Mouse (Mus musculus): Measurements from ENCODE around the gene Sdhb. TPM values are rescaled to one million over a fixed set of nuclear protein-coding genes. Genes with fewer than 3 reads are reported as not detected.

Gene Sdhb
- polyA plus RNA-seq, 1 experiment from 2014 or later = 480 TPM

DNA sequence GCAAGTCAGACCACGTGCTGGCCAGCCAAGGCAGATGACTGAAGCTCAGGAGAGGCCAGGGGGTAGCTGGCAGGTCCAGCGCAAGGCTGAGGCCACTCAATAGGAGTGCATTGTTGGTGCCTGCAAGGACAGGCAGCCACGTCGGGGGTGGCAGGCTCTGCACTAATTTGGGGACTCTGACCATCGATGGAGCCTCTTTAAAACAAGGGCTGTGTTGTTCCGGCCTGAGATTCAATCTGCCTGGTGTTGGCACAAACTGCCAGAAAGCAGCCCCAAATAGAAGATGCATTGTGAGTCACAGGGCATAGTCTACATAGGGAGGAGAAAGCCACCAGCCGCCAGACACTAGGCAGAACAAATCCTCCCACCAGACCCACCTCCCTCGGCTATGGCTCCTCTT, 31.3 kb upstream of the Sdhb start:
- Histone ChIP-seq H3K9me3 (no peaks in the 10 kb centered on the region), H3K36me3 (no peaks in the 10 kb centered on the region), H3K27me3 (no peaks in the 10 kb centered on the region), H3K4me3 (no peak overlapping the region), H3K27ac (replicated peaks) (no peak overlapping the region), H3K4me2 (no peak overlapping the region), H3K9ac (no peak overlapping the region), H3K4me1 (replicated peaks) (no peaks in the 10 kb centered on the region)
- peak; percentile 83 for ATAC-seq (ENCODE audit: low FRiP score, low read depth)
- 50% methylated on average over 8 of the region's 8 CpGs for WGBS

DNA sequence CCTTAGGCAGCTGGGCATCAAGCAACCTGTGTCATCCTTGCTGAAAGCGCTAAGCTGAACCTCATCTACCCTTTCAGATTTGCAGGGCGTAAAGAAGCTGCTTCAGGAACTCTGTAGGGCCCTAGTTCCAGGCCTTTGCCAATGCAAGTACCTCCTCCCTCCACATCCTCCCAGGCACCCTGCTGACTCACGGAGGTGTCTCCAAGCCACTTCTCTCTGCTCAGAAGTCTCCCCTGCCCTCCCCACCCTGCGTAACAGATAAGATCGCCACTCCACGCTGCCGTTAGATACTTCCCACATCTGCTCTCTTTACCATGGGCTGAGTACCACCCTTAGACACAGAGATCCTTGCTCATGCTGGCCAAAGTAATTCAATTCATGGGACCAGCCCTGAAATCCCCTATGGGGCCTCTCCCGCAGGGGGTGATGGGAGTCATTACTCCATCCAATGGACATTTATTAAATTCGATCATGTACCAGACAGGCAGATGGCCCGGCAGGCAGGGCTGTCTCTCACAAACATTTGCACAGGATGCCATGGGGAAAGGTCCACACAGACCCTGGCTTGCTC, 30.0 kb upstream of the Sdhb start:
- H3K4me2 ChIP-seq = no peak overlapping the region
- no peak overlapping the region for H3K9ac ChIP-seq
- no peaks in the 10 kb centered on the region for H3K4me1 ChIP-seq (replicated peaks)
- WGBS = 60% methylated on average over 10 of the region's 10 CpGs
- no peak overlapping the region for H3K4me3 ChIP-seq
- H3K27me3 ChIP-seq = no peaks in the 10 kb centered on the region
- no peak for ATAC-seq (ENCODE audit: low FRiP score, low read depth)
- H3K36me3 ChIP-seq = no peaks in the 10 kb centered on the region
- H3K27ac ChIP-seq (replicated peaks) = no peak overlapping the region
- no peaks in the 10 kb centered on the region for H3K9me3 ChIP-seq

- Histone ChIP-seq H3K9ac (no peak overlapping the region), H3K9me3 (no peaks in the 10 kb centered on the region), H3K4me1 (replicated peaks) (no peaks in the 10 kb centered on the region), H3K27ac (replicated peaks) (no peak overlapping the region), H3K27me3 (no peaks in the 10 kb centered on the region), H3K4me2 (no peak overlapping the region), H3K4me3 (no peak overlapping the region), H3K36me3 (no peaks in the 10 kb centered on the region)
- 72% methylated on average over 9 of the region's 9 CpGs for WGBS
- ATAC-seq (ENCODE audit: low FRiP score, low read depth) = no peak
These were observed 25.4 kb upstream of the Sdhb start for GRCm38 (mm10) chr4:140935643-140936042.

GRCm38 (mm10) chr4:140944356-140944755, 16.6 kb upstream of the Sdhb start:
- no peak overlapping the region for H3K4me3 ChIP-seq
- H3K27ac ChIP-seq (replicated peaks) = no peak overlapping the region
- H3K27me3 ChIP-seq = no peaks in the 10 kb centered on the region
- WGBS = 89% methylated on average over 12 of the region's 12 CpGs
- H3K4me2 ChIP-seq = no peak overlapping the region
- H3K4me1 ChIP-seq (replicated peaks) = no peaks in the 10 kb centered on the region
- no peak for ATAC-seq (ENCODE audit: low FRiP score, low read depth)
- H3K9me3 ChIP-seq = no peaks in the 10 kb centered on the region
- H3K9ac ChIP-seq = no peak overlapping the region
- H3K36me3 ChIP-seq = no peaks in the 10 kb centered on the region

GRCm38 (mm10) chr4:140944961-140945442, 16.0 kb upstream of the Sdhb start:
- Histone ChIP-seq H3K9me3 (no peaks in the 10 kb centered on the region), H3K4me2 (no peak overlapping the region), H3K27ac (replicated peaks) (no peak overlapping the region), H3K4me1 (replicated peaks) (no peaks in the 10 kb centered on the region), H3K36me3 (no peaks in the 10 kb centered on the region), H3K4me3 (no peak overlapping the region), H3K9ac (no peak overlapping the region), H3K27me3 (no peaks in the 10 kb centered on the region)
- 76% methylated on average over 5 of the region's 5 CpGs for WGBS
- no peak for ATAC-seq (ENCODE audit: low FRiP score, low read depth)

DNA sequence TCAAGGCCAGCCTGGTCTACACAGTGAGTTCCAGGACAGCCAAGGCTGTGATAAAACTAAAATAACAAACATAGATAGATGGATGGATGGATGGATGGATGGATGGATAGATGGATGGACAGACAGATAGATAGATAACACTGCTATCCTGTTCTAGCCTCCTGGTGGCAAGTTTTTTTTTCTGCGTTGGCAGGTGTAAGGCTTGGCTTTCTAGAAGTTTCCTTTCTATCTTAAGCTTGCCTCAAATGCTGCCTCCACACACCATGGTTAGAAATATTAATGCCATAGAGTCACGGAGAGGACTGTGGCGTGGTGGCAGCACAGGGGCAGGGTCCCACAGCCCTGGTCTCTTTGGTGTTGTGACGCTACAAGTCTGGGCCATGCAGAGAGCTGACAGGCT, 15.4 kb upstream of the Sdhb start:
- ATAC-seq (ENCODE audit: low FRiP score, low read depth) = no peak
- 95% methylated on average over 4 of the region's 4 CpGs for WGBS
- H3K4me3 ChIP-seq = no peak overlapping the region
- no peaks in the 10 kb centered on the region for H3K4me1 ChIP-seq (replicated peaks)
- no peaks in the 10 kb centered on the region for H3K9me3 ChIP-seq
- no peaks in the 10 kb centered on the region for H3K27me3 ChIP-seq
- no peak overlapping the region for H3K27ac ChIP-seq (replicated peaks)
- H3K4me2 ChIP-seq = no peak overlapping the region
- no peak overlapping the region for H3K9ac ChIP-seq
- no peaks in the 10 kb centered on the region for H3K36me3 ChIP-seq

- no peaks in the 10 kb centered on the region for H3K9me3 ChIP-seq
- no peak overlapping the region for H3K9ac ChIP-seq
- no peaks in the 10 kb centered on the region for H3K4me1 ChIP-seq (replicated peaks)
- H3K4me2 ChIP-seq = no peak overlapping the region
- ATAC-seq (ENCODE audit: low FRiP score, low read depth) = no peak
- H3K4me3 ChIP-seq = no peak overlapping the region
- H3K36me3 ChIP-seq = no peaks in the 10 kb centered on the region
- no peak overlapping the region for H3K27ac ChIP-seq (replicated peaks)
- no peaks in the 10 kb centered on the region for H3K27me3 ChIP-seq
- WGBS = 78% methylated on average over 4 of the region's 4 CpGs
These were observed 15.0 kb upstream of the Sdhb start for GRCm38 (mm10) chr4:140946048-140946447.

- H3K9ac ChIP-seq = no peak overlapping the region
- no peak overlapping the region for H3K4me2 ChIP-seq
- 78% methylated on average over 14 of the region's 14 CpGs for WGBS
- no peaks in the 10 kb centered on the region for H3K36me3 ChIP-seq
- no peaks in the 10 kb centered on the region for H3K4me1 ChIP-seq (replicated peaks)
- no peak for ATAC-seq (ENCODE audit: low FRiP score, low read depth)
- H3K4me3 ChIP-seq = no peak overlapping the region
- no peak overlapping the region for H3K27ac ChIP-seq (replicated peaks)
- H3K27me3 ChIP-seq = no peaks in the 10 kb centered on the region
- H3K9me3 ChIP-seq = no peaks in the 10 kb centered on the region
These were observed 14.3 kb upstream of the Sdhb start for GRCm38 (mm10) chr4:140946580-140947205.

GRCm38 (mm10) chr4:140947487-140948440, 13.2 kb upstream of the Sdhb start:
- Histone ChIP-seq H3K4me2 (no peak overlapping the region), H3K27me3 (no peaks in the 10 kb centered on the region), H3K9ac (no peak overlapping the region), H3K4me1 (replicated peaks) (no peaks in the 10 kb centered on the region), H3K9me3 (no peaks in the 10 kb centered on the region), H3K27ac (replicated peaks) (no peak overlapping the region), H3K4me3 (no peak overlapping the region), H3K36me3 (no peaks in the 10 kb centered on the region)
- ATAC-seq (ENCODE audit: low FRiP score, low read depth) = no peak
- 87% methylated on average over 12 of the region's 12 CpGs for WGBS

- no peaks in the 10 kb centered on the region for H3K9me3 ChIP-seq
- no peak overlapping the region for H3K4me3 ChIP-seq
- H3K4me2 ChIP-seq = no peak overlapping the region
- no peak overlapping the region for H3K9ac ChIP-seq
- no peak for ATAC-seq (ENCODE audit: low FRiP score, low read depth)
- no peaks in the 10 kb centered on the region for H3K36me3 ChIP-seq
- H3K4me1 ChIP-seq (replicated peaks) = no peaks in the 10 kb centered on the region
- H3K27ac ChIP-seq (replicated peaks) = no peak overlapping the region
- WGBS = 88% methylated on average over 6 of the region's 6 CpGs
- no peaks in the 10 kb centered on the region for H3K27me3 ChIP-seq
These were observed 12.5 kb upstream of the Sdhb start for GRCm38 (mm10) chr4:140948481-140948880.

GRCm38 (mm10) chr4:140949052-140949451, 12.0 kb upstream of the Sdhb start:
- WGBS = 84% methylated on average over 8 of the region's 8 CpGs
- Histone ChIP-seq H3K9me3 (no peaks in the 10 kb centered on the region), H3K4me1 (replicated peaks) (no peaks in the 10 kb centered on the region), H3K27ac (replicated peaks) (no peak overlapping the region), H3K4me3 (no peak overlapping the region), H3K36me3 (no peaks in the 10 kb centered on the region), H3K4me2 (no peak overlapping the region), H3K27me3 (no peaks in the 10 kb centered on the region), H3K9ac (no peak overlapping the region)
- ATAC-seq (ENCODE audit: low FRiP score, low read depth) = no peak

DNA sequence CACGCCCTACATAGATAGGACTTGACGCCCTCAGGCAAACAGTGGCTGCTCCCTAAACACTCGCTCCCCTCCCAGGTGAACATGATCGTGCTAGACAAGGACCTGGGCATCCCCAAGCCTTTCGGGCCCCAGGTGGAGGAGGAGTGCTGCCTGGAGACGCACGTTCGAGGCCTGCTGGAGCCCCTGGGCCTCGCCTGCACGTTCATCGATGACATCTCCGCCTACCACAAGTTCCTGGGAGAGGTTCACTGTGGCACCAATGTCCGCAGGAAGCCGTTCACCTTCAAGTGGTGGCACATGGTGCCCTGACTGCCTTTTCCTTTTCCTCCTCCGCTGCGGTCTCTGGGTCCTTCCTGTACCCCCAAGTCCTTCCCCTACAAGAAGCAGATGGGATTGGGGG, 11.4 kb upstream of the Sdhb start:
- Histone ChIP-seq H3K27me3 (no peaks in the 10 kb centered on the region), H3K4me2 (no peak overlapping the region), H3K9me3 (no peaks in the 10 kb centered on the region), H3K9ac (no peak overlapping the region), H3K36me3 (no peaks in the 10 kb centered on the region), H3K4me3 (no peak overlapping the region), H3K4me1 (replicated peaks) (no peaks in the 10 kb centered on the region), H3K27ac (replicated peaks) (no peak overlapping the region)
- 89% methylated on average over 16 of the region's 16 CpGs for WGBS
- no peak for ATAC-seq (ENCODE audit: low FRiP score, low read depth)
